Mouse (Mus musculus): ENCODE results near the gene Defb19.
A peak's percentile ranks its signal among the peaks of the same experiment; 100 is the strongest.

Gene Defb19

DNA sequence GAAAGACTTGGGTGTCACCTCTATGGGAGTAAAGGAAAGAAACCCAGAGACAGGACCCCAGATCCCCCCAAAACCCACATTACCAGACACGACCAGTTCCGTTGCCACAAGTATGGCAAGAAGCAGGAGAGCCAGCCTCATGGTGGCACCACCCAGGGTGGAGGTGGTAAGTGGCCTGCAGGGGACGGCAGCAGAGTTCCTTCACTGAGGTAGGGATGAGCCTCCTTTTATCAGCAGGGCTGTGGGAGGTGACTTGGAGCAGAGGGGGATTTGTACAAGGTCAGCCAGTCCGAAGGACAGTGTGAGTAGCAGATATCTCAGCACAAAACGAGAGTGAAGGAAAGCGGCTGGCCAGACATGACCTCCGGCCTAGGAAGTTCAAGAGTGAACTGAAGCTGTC lies at the start of gene Defb19:
Gene Defb19 (minus strand): TSS at position 206 of the 400 bp plus-strand sequence.
- no peak for DNase-seq

DNA sequence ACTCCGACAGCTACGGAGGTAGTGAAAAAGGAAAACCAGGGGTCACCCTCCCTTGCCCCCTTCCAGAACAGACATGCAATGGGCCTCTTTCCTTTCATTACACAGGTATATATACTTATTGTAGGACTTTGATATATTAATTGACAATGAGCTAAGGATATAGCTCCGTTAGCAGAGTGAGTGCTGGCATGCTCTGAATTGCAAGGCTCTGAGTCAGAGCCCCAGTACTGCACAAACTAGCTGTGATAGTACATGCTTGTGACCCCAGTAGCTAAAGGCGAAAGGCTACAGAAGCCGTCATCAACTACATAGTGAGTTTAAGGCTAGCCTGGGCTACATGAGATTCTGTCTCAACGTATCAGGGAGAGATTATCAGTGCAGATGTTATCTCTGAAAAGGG lies 49.8 kb upstream of the Defb19 start:
- no peak for DNase-seq

DNA sequence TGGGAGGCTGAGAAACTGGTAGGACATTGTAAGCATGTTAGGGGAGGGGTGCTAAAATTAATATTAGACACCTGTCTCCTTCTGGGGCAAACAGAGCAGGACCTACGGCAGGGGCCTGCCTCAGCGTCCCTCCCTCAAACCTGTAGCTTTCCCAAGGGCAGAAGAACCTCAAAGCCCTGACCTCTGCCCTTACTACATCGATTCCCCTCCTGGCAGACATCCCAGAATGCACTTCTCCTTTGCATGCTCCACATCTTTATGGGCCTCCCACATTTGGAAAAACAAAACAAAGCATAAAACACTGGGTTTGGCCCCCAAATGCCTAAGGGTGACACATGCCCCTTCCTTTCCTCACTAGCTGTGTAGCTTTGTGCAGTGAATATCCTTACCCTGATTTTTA lies 49.1 kb upstream of the Defb19 start:
- DNase-seq: no peak

DNA sequence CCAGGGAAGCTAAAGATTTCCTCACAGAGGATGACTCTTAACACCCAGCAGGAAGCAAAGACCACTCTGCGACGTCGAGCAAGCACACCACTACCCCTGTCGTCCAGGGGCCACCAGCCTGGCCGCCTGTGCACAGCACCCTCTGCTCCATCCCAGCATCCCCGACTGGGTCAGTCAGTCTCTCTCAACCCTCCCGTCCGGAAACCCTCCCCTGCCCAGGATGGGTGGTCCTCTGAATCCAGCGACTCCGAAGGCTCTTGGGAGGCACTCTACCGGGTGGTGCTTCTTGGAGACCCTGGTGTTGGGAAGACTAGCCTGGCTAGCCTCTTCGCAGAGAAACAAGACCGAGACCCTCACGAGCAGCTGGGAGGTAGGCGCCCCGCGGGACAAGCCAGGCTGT lies 48.0 kb upstream of the Defb19 start:
- DNase-seq: no peak

DNA sequence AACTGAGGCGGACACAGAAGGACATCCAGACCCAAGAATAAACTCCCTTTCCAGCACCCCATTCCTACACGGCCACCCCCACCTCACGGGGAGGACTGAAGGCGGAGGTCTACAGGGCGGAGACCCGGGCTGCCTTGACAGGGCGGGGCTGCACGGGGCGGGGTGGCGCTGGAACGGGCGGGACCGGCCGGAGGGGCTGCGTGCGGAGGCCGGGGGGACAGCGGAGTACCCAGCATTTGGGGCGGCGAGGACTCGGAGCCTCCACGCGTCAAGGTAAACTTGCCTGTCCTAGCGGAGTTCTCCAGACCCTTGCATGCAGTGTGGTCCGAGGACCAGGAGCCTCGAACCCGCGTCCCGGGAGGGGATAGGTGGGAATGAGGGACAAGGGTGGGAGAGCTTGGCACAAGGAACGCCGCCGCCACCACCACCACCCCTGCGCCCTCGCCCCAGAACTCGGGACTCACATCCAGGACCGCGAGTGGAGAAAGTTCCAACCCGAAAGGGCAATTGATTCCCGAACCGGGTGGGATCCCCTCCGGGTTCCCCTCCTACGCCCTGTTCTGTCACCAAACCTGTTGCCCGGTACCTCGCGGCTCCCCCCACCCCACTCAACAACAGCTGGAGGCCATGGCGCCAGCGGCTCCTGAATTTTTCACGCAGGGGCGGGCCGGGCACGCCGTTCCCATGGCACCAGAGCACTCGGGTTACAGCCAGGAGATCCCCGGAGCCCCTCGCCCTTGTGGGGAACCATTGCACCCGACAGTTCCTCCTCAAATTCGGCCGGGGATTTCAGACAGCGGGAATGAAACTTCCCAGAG lies 46.9 kb upstream of the Defb19 start, which contains the start of gene Rem1:
Gene Rem1 (plus strand): TSS at position 178 of the 818 bp plus-strand sequence.
- DNase-seq: no peak

DNA sequence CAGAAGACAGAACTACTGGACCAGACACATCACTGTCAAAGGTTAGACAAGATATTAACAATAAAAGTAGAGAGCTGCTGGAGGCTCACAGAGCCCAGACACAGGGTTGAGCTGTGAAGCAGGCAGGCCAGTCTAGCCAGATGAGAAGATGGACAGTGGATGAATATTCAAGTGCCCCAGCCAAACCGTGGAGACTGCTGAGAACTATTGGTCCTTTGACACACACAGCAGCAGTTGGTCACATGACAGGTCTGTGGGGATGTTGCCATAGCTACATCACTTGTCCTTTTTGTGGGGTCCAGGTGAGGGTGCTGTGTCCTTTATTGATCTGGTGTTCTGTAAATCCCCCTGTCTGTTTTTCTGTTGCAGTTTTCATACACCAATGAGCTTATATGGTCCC lies 45.1 kb upstream of the Defb19 start:
- DNase-seq: no peak

DNA sequence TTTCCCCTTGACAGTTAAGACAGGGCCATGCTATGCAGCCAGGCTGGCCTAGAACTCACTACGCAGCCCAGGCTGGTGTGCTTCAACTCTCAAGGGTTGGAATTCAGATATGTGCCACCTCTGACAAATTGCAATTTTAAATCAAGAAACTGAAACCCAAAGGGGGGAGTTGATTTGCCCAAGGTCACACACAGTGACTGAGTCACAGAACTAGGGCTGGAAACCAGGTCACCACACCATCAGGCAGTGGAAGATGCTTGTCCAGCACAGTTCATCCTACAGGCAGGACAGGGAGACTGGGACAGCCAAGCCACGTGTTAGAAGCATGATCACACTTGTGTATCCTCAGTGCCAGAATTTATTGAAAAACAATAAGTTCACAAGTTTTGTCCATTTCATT lies 44.5 kb upstream of the Defb19 start:
- no peak for DNase-seq

DNA sequence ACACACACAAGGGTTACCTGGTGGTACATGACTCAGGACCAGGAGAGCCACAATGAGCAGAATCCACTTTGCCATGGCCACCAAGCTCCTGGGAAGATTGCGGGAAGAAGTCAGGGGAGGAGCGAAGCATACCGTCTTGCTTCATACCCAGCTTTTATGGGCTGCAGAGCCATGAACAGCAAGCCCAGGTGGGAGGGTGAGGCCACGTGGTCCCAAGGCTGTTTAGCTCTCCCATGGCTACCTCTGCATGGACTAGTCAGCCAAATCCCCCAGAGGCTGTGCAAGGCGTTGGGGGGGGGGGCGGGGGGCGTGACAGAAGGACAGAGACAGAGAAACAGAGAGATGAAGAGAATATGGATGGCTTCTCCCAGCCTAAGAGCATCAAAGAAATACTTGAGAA lies 42.8 kb upstream of the Defb19 start, which contains the start of gene Defb25:
Gene Defb25 (minus strand): TSS at position 101 of the 400 bp plus-strand sequence.
- no peak for DNase-seq

DNA sequence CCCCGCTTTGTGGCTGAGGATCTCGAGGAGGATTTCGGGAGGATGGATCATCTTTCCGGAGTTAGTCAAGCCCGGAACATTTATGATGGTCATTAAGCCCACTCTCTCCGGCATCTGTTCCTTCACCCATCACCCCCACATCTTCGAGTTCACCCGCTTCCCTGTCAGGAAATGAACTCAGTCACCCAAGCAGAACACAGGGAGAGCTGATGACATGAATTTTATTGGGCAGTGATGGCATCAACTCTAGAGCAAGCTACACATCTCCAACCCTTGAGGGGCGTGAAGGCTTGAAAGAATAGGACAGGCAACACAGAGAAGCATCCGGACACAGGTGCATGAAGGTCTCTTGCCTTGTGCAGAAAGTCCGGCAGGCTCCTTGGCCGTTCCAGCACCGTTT lies 42.0 kb upstream of the Defb19 start:
- DNase-seq: no peak

DNA sequence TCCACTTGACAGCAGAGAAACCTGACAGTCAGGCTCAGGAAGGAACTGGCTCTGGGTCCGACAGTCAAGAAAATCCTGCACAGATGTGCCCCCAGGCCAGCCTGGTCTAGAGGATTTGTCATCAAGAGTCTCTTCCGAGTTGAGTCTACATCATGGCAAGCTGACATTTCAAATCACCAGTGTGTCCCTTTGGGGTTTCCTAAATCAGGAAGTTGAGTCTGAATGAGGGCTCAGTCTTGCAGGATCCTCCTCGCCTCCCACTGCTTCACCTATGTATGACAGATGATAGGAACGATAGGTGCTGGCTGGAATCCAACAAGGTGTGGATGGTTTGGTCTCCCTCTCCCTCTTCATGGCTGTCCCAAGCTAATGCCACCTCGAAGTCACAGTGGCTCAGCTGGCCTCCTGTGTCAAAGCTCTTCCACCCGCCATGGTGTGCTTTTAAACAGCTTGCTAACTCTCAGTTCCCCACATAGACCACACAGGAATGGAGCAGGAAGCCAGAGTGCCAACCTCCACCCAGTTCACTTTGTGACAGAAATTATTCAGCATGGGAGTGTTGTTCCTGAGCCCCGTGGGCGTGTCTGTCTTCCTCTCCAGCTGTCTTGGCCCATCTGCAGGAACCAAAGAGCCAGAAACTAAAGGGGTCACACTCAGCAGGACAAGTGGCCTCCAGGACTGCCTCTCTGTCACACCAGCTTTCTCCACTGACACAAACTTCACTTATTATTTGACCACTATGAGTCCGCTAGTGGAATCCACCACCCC lies 40.4 kb upstream of the Defb19 start:
- DNase-seq: no peak

DNA sequence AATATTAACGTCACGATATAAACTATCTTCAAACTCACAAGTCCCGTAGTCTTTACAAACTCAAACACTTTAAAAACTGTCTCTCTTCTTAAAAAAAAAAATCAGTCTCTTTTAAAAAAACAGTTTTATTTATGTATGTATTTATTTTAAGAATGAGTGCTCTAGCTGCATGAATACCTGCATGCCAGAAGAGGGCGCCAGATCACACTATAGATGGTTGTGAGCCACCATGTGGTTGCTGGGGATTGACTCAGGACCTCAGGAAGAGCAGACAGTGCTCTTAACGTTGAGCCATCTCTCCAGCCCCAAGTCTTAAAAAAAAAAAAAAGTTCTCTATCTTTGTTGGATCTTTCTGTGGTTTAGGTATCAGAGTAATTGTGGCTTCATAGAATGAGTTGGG lies 37.3 kb upstream of the Defb19 start:
- DNase-seq: no peak

DNA sequence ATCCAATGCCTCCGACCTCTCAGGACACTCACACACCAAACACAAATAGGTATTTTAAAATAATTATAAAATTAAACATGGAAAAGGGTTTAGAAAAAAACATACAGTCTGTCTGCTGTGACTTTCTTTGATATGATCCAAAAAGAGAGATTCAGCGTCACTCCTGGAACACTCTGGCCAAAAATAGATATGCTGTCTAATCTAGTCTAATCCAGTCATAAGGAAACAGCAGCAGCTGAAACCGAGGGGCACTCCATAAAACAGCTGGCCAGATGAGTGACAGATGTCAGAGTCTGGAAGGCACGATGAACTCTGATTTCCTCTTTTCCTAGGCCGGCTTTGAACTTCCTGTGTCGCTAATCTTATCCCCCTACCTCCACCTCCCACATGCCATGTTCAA lies 36.4 kb upstream of the Defb19 start:
- DNase-seq: no peak

DNA sequence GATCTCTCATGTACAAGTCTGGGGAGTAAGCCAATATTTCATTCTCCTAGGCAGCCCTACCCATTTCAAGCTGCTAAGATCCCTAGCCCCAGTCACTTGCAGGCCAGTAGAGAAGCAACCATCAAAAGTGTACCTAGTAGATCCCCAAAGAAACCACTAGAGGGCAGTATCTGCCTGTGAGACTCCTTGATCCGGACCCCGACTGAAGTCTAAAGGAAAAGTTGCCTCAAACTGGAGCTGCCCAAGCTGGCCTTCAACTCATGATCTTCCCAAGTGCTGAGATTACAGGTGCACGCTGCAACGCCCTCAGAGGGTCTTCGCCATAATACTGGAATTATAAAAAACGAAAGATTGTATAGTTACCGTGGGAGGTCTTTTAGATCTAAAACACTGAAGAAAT lies 35.5 kb upstream of the Defb19 start:
- DNase-seq: peak; percentile 43

DNA sequence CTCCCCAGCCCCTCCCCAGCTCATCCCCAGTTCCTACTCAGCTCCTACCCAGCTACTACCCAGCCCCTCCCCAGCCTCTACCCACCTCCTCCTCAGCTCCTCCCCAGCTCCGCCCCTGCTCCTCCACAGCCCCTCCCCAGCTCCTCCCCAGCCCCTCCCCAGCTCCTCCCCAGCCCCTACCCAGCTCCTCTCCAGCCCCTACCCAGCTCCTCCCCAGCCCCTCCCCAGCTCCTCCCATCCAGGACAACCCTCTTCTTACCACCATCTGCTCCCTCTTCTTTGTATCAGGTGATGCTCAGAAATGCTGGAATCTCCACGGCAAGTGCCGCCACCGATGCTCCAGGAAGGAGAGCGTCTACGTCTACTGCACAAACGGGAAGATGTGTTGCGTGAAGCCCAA lies 32.1 kb upstream of the Defb19 start:
- DNase-seq: no peak

DNA sequence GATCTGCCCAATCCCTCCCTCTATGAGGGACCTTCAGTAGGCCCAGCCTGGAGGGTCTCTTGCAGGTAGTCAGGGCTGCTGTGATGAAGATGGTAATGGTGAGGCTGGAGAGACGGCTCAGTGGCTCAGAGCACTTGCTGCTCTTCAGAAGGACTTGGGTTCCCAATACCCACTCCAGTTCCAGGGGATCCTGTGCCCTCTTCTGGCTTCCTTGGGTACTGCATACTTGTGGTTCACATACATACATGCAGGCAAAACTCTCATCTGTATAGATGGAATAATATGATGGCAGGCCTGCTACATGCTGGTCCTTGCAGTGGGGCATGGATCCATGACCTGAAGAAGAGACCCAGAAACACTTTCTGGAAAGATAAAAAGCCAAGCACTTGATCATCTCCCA lies 28.6 kb upstream of the Defb19 start:
- no peak for DNase-seq

DNA sequence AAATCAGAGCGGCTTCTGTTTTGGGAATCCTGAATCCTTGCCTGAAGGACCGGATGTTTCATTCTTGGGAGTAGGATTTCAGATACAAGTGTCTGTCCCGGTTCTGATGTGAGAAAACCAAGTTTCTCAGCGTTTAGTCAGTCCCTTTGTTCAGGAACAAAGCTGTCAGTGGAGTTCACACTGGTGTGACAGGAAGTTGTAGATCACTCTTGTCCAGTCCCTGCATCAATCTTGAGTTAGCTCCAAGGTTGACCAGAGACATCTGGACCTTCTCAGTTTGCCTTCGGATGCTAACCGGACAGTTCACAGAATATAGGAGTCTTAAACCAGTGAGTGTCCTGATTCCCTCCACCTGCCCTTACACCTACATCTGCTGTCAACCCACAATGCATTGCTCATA lies 27.6 kb upstream of the Defb19 start:
- DNase-seq: no peak

DNA sequence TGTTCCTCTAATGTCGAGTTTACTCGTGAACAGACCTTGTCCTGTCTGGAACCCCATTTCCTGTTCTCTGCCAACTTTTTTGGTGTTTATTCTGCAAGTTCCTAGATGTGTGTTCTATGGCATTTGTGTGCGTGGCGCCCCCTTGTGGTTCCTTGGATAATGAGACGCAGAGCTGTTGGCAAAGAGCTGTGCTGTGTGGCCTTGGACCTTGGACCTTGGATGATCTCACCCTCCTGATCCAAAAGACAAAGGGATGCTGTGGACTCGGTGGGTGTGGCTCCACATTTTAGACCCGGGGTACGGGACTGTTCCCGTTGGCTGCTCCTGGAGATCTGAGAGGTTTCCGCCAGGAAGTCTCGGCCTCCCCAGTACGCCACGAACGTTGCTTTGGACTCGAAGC lies 23.9 kb upstream of the Defb19 start, which contains the start of gene Defb36:
Gene Defb36 (plus strand): TSS at position 271 of the 400 bp plus-strand sequence.
- DNase-seq: peak; percentile 71

DNA sequence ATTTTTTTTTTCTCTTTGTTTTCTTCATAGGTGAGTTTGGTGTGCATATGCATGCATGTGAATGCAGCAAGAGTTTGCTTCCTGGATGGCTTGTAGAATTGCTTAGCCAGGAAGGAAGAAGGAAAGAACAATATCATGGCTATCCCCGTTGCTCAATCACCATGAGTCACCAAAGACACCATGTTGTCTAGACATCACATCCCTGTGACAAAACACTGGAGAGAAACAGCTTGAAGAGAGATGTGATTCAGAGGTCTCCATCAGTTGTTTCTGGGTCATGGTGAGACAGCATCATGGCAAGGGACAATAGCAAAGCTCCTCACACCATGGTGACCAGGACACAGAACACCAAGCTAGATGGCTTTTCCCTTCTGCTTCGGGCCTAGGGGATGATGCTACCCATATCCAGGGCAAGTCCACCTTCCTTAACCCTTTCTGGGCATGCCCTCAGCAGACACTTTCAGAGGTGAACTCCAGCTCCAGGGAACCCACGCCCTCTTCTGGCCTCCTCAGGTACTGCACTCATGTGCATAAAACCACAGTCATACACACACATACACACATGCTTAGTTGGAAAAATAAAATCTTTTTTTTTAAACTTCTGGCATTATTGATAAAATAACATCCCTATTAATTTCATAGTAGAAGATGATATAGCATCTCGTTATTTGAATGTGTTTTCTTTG lies 21.3 kb upstream of the Defb19 start:
- no peak for DNase-seq

DNA sequence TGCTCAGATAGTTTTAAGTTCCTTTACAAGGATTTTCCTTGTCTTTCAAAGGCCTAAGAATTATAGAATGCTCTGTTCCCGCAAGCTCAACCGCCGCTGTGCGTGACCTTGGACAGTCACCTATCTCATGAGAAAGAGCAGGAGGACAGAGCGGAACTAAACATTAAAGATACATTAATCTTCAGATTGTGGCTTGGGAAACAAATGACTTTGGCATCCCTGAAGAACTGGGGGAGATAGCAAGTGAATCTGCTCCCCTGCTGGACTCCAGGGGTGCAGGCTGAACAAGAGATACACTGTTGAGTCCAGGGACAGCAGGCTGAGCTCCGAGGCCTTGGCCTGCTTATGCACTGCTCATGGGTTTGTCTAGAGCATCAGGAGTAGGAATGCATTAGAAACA lies 20.0 kb upstream of the Defb19 start:
- no peak for DNase-seq

DNA sequence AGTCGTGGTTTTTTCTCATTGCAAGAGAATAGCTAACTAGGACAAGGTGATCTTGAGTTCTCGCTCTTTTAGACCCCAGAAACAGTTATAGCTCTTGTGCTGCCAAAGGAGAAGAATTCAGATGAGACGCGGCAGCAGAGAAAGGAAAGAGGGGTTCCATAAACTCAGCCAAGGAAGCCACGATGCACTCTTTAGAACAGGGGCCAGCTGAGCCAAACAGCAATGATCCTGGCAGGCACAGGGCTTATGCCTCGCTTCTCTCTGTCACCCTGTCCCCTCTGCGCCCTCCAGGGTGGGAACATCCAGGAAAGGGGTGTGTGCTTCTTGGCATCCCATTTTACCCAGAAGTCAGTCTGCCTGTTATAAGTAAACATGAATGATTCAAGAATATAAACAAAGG lies 19.2 kb upstream of the Defb19 start, which contains the start of gene Defb45:
Gene Defb45 (minus strand): TSS at position 101 of the 400 bp plus-strand sequence.
- DNase-seq: no peak

DNA sequence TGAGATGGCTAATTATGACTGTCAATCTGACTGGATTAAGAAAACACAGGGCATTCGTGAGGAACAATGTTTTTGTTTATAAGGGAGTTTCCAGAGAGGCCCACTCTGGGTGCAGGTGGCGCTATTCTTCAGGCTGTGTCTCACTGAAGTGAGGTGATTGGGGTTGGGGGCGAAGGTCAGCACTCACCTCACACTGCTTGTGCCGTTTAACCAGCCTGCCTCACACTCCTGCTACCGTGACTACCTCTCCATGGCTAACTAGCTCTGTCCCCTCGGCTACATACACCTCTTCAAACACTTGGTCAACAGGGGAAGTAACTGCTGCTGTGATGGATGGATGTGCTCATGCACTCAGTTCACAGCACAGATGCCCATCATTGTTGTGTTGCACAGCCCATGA lies 8.9 kb upstream of the Defb19 start:
- no peak for DNase-seq

DNA sequence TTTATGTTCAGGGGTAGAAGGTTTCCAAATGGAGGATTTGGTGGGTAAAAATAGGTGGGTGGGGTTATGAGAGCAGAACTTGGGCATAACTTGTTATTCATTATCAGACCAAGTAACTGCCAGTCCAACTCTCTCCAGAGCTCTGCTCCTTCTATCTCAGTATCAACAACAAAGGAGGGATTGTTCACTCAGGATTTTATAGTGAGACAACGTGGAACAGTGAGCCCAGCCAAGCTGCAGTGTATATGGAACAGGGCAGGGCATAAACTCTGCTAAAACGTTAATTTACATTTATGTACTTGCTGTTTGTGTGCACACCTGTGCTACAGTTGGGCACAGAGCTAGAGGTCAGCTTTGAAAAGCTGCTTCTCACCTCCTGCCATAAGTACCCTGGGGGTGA lies 8.3 kb upstream of the Defb19 start:
- no peak for DNase-seq

DNA sequence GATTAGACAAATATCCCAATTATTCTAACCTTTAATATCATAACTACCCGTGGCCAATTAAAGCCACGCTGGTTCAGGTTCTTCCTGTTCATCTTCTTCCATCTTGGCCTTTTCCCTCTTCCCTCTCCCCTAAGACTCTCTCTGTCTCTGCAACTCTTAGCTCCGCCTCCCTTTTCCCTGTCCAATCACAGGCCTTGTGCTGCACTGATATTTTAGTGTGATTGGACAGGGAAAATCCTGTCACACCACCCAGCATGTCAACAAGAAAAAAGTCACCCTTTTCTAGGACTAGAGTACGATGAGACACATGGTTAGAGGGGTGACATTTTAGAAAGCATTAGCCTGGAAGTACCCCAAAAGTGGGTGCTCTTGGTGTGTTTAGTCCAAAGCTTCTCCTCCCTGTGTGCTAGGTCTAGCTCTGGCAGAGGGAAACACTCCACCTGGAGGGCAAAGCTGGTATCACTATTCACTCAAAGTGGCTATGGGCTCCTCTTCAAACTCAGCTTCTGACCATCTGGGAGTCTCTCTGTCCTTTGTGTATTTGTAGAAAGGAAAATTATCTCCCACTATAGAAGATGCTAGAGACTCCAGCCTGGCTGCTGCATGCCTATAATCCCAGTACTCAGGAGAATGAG lies 6.9 kb upstream of the Defb19 start:
- DNase-seq: peak; percentile 22

All from kidney, adult 18-20 months (tissue).